Mouse (Mus musculus): ENCODE data around the gene Tbck. TPM values are rescaled to one million over a fixed set of nuclear protein-coding genes. Genes with fewer than 3 reads are reported as not detected.

Tbck gene
- total and polyA plus RNA-seq, 3 experiments, result 3.7 to 14.0 (median 13.4) TPM

- WGBS, result 93% methylated on average over 7 of the region's 7 CpGs
These were observed 88.1 kb downstream of the Tbck start for GRCm38 (mm10) chr3:132772054-132772453.

GRCm38 (mm10) chr3:132776686-132777085 is 92.7 kb downstream of the Tbck start:
- Histone ChIP-seq H3K27ac (no peak overlapping the region), H3K4me1 (ENCODE audit: control insufficient read depth, insufficient read depth, low read length) (no peaks in the 10 kb centered on the region), H3K9ac (ENCODE audit: low read depth, low read length) (no peak overlapping the region), H3K36me3 (ENCODE audit: control insufficient read depth, insufficient read depth, low read length) (no peaks in the 10 kb centered on the region), H3K4me3 (no peak overlapping the region), H3K27me3 (ENCODE audit: control insufficient read depth, insufficient read depth, low read length) (no peaks in the 10 kb centered on the region), H3K79me2 (replicated peaks; ENCODE audit: control insufficient read depth, insufficient read depth, low read length) (no peaks in the 10 kb centered on the region)
- no peak for DNase-seq
- WGBS, result 93% methylated on average over 7 of the region's 7 CpGs
- intact Hi-C loops (cut with DNase I), result no loop called here
- TF ChIP-seq CTCF (IDR thresholded peaks at IDR 0.05) (no peak), EP300 (IDR thresholded peaks at IDR 0.05; ENCODE audit: insufficient read depth, low read depth, low read length) (no peak), POLR2A (IDR thresholded peaks at IDR 0.05; ENCODE audit: insufficient read depth, low read depth, low read length) (no peak)

More at GRCm38 (mm10) chr3:132772054-132772453, 88.1 kb downstream of the Tbck start:
- Histone ChIP-seq H3K9ac (ENCODE audit: low read depth, low read length) (no peak overlapping the region), H3K27me3 (ENCODE audit: control insufficient read depth, insufficient read depth, low read length) (no peaks in the 10 kb centered on the region), H3K79me2 (replicated peaks; ENCODE audit: control insufficient read depth, insufficient read depth, low read length) (no peaks in the 10 kb centered on the region), H3K27ac (no peak overlapping the region), H3K4me3 (no peak overlapping the region), H3K4me1 (ENCODE audit: control insufficient read depth, insufficient read depth, low read length) (no peaks in the 10 kb centered on the region), H3K36me3 (ENCODE audit: control insufficient read depth, insufficient read depth, low read length) (no peaks in the 10 kb centered on the region)
- DNase-seq, result no peak
- TF ChIP-seq EP300 (IDR thresholded peaks at IDR 0.05; ENCODE audit: insufficient read depth, low read depth, low read length) (no peak), POLR2A (IDR thresholded peaks at IDR 0.05; ENCODE audit: insufficient read depth, low read depth, low read length) (no peak), CTCF (IDR thresholded peaks at IDR 0.05) (no peak)
- intact Hi-C loops (cut with DNase I), result no loop called here

GRCm38 (mm10) chr3:132781103-132781502 is 97.2 kb downstream of the Tbck start:
- intact Hi-C loops (cut with DNase I), result no loop called here
- H3K27me3 ChIP-seq (ENCODE audit: control insufficient read depth, insufficient read depth, low read length), result no peaks in the 10 kb centered on the region
- no peak overlapping the region for H3K9ac ChIP-seq (ENCODE audit: low read depth, low read length)
- no peak overlapping the region for H3K27ac ChIP-seq
- H3K36me3 ChIP-seq (ENCODE audit: control insufficient read depth, insufficient read depth, low read length), result no peaks in the 10 kb centered on the region
- no peaks in the 10 kb centered on the region for H3K4me1 ChIP-seq (ENCODE audit: control insufficient read depth, insufficient read depth, low read length)
- H3K79me2 ChIP-seq (replicated peaks; ENCODE audit: control insufficient read depth, insufficient read depth, low read length), result no peaks in the 10 kb centered on the region
- TF ChIP-seq POLR2A (IDR thresholded peaks at IDR 0.05; ENCODE audit: insufficient read depth, low read depth, low read length) (no peak), EP300 (IDR thresholded peaks at IDR 0.05; ENCODE audit: insufficient read depth, low read depth, low read length) (no peak), CTCF (IDR thresholded peaks at IDR 0.05) (no peak)
- H3K4me3 ChIP-seq, result no peak overlapping the region
- WGBS, result 80% methylated on average over 2 of the region's 2 CpGs
- DNase-seq, result no peak

GRCm38 (mm10) chr3:132783087-132783486 is 99.1 kb downstream of the Tbck start:
- no peak for DNase-seq
- 95% methylated on average over 1 of the region's 1 CpGs for WGBS
- no peaks in the 10 kb centered on the region for H3K79me2 ChIP-seq (replicated peaks; ENCODE audit: control insufficient read depth, insufficient read depth, low read length)
- H3K9ac ChIP-seq (ENCODE audit: low read depth, low read length), result no peak overlapping the region
- no peaks in the 10 kb centered on the region for H3K36me3 ChIP-seq (ENCODE audit: control insufficient read depth, insufficient read depth, low read length)
- intact Hi-C loops (cut with DNase I), result no loop called here
- no peaks in the 10 kb centered on the region for H3K4me1 ChIP-seq (ENCODE audit: control insufficient read depth, insufficient read depth, low read length)
- H3K27me3 ChIP-seq (ENCODE audit: control insufficient read depth, insufficient read depth, low read length), result no peaks in the 10 kb centered on the region
- no peak overlapping the region for H3K4me3 ChIP-seq
- no peak overlapping the region for H3K27ac ChIP-seq
- TF ChIP-seq POLR2A (IDR thresholded peaks at IDR 0.05; ENCODE audit: insufficient read depth, low read depth, low read length) (no peak), CTCF (IDR thresholded peaks at IDR 0.05) (no peak), EP300 (IDR thresholded peaks at IDR 0.05; ENCODE audit: insufficient read depth, low read depth, low read length) (no peak)

- H3K27me3 ChIP-seq (ENCODE audit: control insufficient read depth, insufficient read depth, low read length), result no peaks in the 10 kb centered on the region
- no peak for DNase-seq
- H3K79me2 ChIP-seq (replicated peaks; ENCODE audit: control insufficient read depth, insufficient read depth, low read length), result no peaks in the 10 kb centered on the region
- TF ChIP-seq EP300 (IDR thresholded peaks at IDR 0.05; ENCODE audit: insufficient read depth, low read depth, low read length) (no peak), POLR2A (IDR thresholded peaks at IDR 0.05; ENCODE audit: insufficient read depth, low read depth, low read length) (no peak), CTCF (IDR thresholded peaks at IDR 0.05) (no peak)
- WGBS, result 91% methylated on average over 6 of the region's 6 CpGs
- no peak overlapping the region for H3K9ac ChIP-seq (ENCODE audit: low read depth, low read length)
- H3K4me3 ChIP-seq, result no peak overlapping the region
- no peaks in the 10 kb centered on the region for H3K4me1 ChIP-seq (ENCODE audit: control insufficient read depth, insufficient read depth, low read length)
- no peaks in the 10 kb centered on the region for H3K36me3 ChIP-seq (ENCODE audit: control insufficient read depth, insufficient read depth, low read length)
- H3K27ac ChIP-seq, result no peak overlapping the region
- intact Hi-C loops (cut with DNase I), result no loop called here
These were observed 100.8 kb downstream of the Tbck start for GRCm38 (mm10) chr3:132784732-132785131.

- H3K36me3 ChIP-seq (ENCODE audit: control insufficient read depth, insufficient read depth, low read length), result no peaks in the 10 kb centered on the region
- H3K9ac ChIP-seq (ENCODE audit: low read depth, low read length), result no peak overlapping the region
- H3K27ac ChIP-seq, result no peak overlapping the region
- no peaks in the 10 kb centered on the region for H3K79me2 ChIP-seq (replicated peaks; ENCODE audit: control insufficient read depth, insufficient read depth, low read length)
- TF ChIP-seq CTCF (IDR thresholded peaks at IDR 0.05) (no peak), EP300 (IDR thresholded peaks at IDR 0.05; ENCODE audit: insufficient read depth, low read depth, low read length) (no peak), POLR2A (IDR thresholded peaks at IDR 0.05; ENCODE audit: insufficient read depth, low read depth, low read length) (no peak)
- no peaks in the 10 kb centered on the region for H3K4me1 ChIP-seq (ENCODE audit: control insufficient read depth, insufficient read depth, low read length)
- H3K4me3 ChIP-seq, result no peak overlapping the region
- DNase-seq, result no peak
- intact Hi-C loops (cut with DNase I), result no loop called here
- no peaks in the 10 kb centered on the region for H3K27me3 ChIP-seq (ENCODE audit: control insufficient read depth, insufficient read depth, low read length)
- WGBS, result 96% methylated on average over 3 of the region's 3 CpGs
These were observed 102.7 kb downstream of the Tbck start for GRCm38 (mm10) chr3:132786690-132787089.

Data from heart, adult 2 months (tissue).